Mouse (Mus musculus): Measurements from ENCODE around the gene Anapc16. TPM values are rescaled to one million over a fixed set of nuclear protein-coding genes. Genes with fewer than 3 reads are reported as not detected.

Gene Anapc16
- polyA plus RNA-seq (2015; fragmentation: Nextera tagmentation; extraction: Ambion mirVana) = 85.4 and 92.2 TPM in 2 replicates

DNA sequence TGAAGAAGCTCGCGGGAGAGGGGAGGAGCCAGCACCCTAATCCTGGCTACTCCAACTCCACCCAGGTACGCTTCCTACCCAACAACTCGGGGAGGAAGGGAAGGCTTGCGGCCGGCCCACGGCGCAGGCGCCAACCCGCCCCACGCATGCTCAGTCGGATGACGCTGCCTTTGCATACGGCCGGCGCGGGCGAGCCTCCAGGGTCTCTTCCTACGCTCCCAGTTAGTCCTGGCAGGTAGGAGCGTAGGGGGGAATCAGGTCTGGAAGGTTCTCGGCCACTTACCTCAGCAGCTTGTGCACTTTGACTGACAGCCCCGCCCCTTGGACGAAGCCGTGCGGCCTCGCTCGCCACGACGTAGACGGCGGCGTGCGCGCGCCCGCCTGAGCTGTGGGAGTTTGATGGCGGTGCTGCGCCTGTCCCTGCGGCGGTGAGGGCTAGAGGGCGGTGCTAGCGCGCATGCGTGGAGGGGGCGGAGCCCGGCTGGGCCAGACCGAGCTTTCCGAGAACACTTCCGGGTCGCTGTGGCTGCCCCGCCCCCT, at the start of gene Anapc16, which contains the start of gene Ascc1:
Gene Anapc16 (minus strand): TSS at position 463 of the 540 bp plus-strand sequence.
Gene Ascc1 (plus strand): TSS at position 133 of the 540 bp plus-strand sequence.
- H3K4me1 ChIP-seq (replicated peaks) = peaks cover 19% of the 10 kb centered on the region
- H3K36me3 ChIP-seq = peaks cover 5% of the 10 kb centered on the region; the same call in 1 of the 2 replicates
- peak within 1 kb of the TSS; percentile 77 for H3K4me3 ChIP-seq
- peak within 1 kb of the TSS; percentile 80 for H3K4me2 ChIP-seq
- H3K27ac ChIP-seq = peak within 1 kb of the TSS; percentile 98
- H3K27me3 ChIP-seq = no peaks in the 10 kb centered on the region
- peak within 1 kb of the TSS; percentile 78 for H3K9ac ChIP-seq
- H3K9me3 ChIP-seq (replicated peaks) = no peaks in the 10 kb centered on the region
- peak; percentile 98 for ATAC-seq (replicated peaks; ENCODE audit: insufficient number of reproducible peaks, insufficient read depth, low FRiP score, low read depth)
- under 1% methylated on average over 50 of the region's 51 CpGs for WGBS

DNA sequence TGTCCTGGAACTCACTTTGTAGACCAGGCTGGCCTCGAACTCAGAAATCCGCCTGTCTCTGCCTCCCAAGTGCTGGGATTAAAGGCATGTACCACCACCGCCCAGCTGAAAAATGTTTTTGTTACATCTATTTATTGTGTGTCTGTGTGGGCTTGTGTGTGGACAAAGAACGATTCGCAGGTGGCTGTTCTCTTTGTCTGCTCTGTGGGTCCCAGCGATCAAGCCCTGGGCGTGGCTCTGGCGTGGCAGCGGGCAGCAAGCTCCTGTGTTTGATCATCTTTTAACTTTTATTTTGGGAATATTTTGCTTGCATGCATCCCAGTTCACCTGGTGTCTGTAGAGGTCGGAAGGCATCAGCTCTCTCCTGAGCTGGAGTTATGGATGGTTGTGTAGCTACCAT, 47.6 kb upstream of the Anapc16 start:
- Histone ChIP-seq H3K27me3 (no peaks in the 10 kb centered on the region), H3K9ac (no peak overlapping the region), H3K27ac (no peak overlapping the region), H3K36me3 (peaks cover 11% of the 10 kb centered on the region; the same call in 1 of the 2 replicates), H3K4me2 (no peak overlapping the region), H3K9me3 (replicated peaks) (0 out of 2 replicates have a peak, but pooled peaks cover 3% of the 10 kb centered on the region), H3K4me3 (no peak overlapping the region), H3K4me1 (replicated peaks) (no peaks in the 10 kb centered on the region)
- ATAC-seq (replicated peaks; ENCODE audit: insufficient number of reproducible peaks, insufficient read depth, low FRiP score, low read depth) = no peak
- WGBS = 92% methylated on average over 10 of the region's 10 CpGs

GRCm38 (mm10) chr10:60046696-60047095, 43.8 kb upstream of the Anapc16 start:
- H3K36me3 ChIP-seq = peaks cover 11% of the 10 kb centered on the region; the same call in 1 of the 2 replicates
- H3K9me3 ChIP-seq (replicated peaks) = 0 out of 2 replicates have a peak, but pooled peaks cover 3% of the 10 kb centered on the region
- H3K9ac ChIP-seq = no peak overlapping the region
- H3K4me1 ChIP-seq (replicated peaks) = no peaks in the 10 kb centered on the region
- no peak overlapping the region for H3K27ac ChIP-seq
- WGBS = 62% methylated on average over 5 of the region's 5 CpGs
- no peaks in the 10 kb centered on the region for H3K27me3 ChIP-seq
- no peak for ATAC-seq (replicated peaks; ENCODE audit: insufficient number of reproducible peaks, insufficient read depth, low FRiP score, low read depth)
- H3K4me2 ChIP-seq = no peak overlapping the region
- H3K4me3 ChIP-seq = no peak overlapping the region

DNA sequence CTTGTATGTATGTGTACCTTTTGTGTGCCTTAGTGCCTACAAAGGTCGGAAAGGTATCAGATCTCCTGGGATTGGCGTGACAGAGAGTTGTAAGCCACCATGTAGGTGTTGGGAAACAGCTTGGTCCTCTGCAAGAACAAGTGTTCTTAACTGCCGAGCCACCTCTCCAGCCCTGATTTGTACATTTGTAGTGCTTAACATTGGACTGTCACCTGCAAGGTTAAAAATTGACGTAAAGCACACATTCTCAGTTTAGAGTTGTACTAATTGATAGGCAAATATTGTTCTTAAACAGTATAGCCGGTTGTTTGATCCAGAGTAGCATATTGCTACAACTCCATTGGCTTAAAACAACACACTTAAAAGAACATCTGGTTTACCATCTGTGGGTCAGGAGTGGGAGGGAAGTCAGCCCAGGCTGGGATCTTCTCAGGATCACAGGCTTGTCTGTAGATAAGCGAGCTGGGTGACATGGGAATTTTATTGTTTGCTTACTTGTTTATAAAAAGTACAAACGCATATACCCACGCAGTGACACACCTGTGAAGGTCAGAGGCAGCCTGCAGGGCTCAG, 39.5 kb upstream of the Anapc16 start:
- ATAC-seq (replicated peaks; ENCODE audit: insufficient number of reproducible peaks, insufficient read depth, low FRiP score, low read depth) = no peak
- 78% methylated on average over 8 of the region's 8 CpGs for WGBS
- no peaks in the 10 kb centered on the region for H3K27me3 ChIP-seq
- no peaks in the 10 kb centered on the region for H3K36me3 ChIP-seq
- H3K9ac ChIP-seq = no peak overlapping the region
- H3K9me3 ChIP-seq (replicated peaks) = no peaks in the 10 kb centered on the region
- H3K4me3 ChIP-seq = no peak overlapping the region
- no peaks in the 10 kb centered on the region for H3K4me1 ChIP-seq (replicated peaks)
- no peak overlapping the region for H3K27ac ChIP-seq
- H3K4me2 ChIP-seq = no peak overlapping the region

DNA sequence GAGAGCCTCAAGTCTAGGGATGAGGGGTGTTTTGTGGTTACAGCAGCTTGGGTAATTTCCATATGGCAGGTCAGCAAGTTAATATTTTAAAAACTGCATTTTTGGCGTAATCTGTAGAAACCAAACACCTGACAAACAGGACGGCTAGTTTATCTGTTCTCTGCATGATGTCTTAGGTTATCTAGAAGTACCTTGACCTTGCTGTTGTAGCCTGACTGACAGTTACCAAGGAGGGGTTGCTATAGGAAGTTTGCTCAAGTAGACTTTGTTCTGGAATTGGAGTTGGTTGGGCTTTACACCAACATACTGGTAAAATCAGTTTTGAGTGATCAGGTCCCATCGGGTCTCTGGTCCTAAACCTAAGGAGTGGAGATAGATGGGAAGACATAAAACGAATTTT, 32.8 kb upstream of the Anapc16 start:
- WGBS = 60% methylated on average over 4 of the region's 4 CpGs
- H3K36me3 ChIP-seq = no peaks in the 10 kb centered on the region
- H3K4me2 ChIP-seq = no peak overlapping the region
- no peak overlapping the region for H3K4me3 ChIP-seq
- no peaks in the 10 kb centered on the region for H3K27me3 ChIP-seq
- ATAC-seq (replicated peaks; ENCODE audit: insufficient number of reproducible peaks, insufficient read depth, low FRiP score, low read depth) = no peak
- no peaks in the 10 kb centered on the region for H3K9me3 ChIP-seq (replicated peaks)
- no peak overlapping the region for H3K27ac ChIP-seq
- no peak overlapping the region for H3K9ac ChIP-seq
- H3K4me1 ChIP-seq (replicated peaks) = peaks cover 15% of the 10 kb centered on the region

DNA sequence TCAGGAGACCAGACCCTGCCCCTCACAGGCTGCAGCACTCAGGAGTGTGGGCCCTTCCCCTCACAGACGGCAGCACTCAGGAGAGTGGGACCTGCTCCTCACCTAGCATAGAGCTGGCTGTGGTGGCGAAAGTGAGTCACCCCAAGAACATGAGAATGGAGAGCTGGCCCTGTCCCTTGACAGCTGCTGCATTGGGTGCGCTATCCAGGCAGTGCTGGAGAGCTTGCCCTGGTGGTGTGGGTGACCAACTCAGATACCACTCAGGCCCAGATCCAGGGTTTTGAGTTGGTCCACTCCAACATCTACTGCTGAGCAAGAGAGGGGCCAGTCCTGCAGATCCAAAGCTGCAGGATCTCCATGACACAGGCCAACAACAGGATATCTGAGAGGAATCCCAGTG, 31.7 kb upstream of the Anapc16 start:
- no peaks in the 10 kb centered on the region for H3K9me3 ChIP-seq (replicated peaks)
- no peaks in the 10 kb centered on the region for H3K27me3 ChIP-seq
- H3K36me3 ChIP-seq = no peaks in the 10 kb centered on the region
- H3K4me3 ChIP-seq = no peak overlapping the region
- H3K4me1 ChIP-seq (replicated peaks) = peaks cover 15% of the 10 kb centered on the region
- no peak for ATAC-seq (replicated peaks; ENCODE audit: insufficient number of reproducible peaks, insufficient read depth, low FRiP score, low read depth)
- no peak overlapping the region for H3K9ac ChIP-seq
- WGBS = 69% methylated on average over 3 of the region's 3 CpGs
- H3K27ac ChIP-seq = no peak overlapping the region
- H3K4me2 ChIP-seq = no peak overlapping the region

DNA sequence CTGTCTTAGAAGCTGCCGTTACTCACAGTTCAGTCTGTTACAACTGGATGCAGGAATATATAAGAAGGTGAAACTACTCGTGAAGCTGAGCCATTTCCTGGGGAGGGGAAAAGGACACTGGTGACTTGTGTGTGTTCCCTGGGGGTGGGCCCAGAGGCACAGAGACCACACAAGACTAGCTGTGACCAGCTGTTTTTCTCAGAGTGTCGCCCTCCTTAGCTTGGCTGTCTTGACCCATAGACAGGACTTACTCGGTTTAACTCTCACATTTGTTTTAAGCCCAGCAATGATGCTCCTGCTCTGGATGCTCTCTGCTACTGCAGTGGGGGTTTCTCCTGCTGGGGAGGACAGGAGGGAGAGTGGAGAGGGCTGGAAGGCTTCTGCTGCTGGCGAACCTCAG, 30.1 kb upstream of the Anapc16 start:
- H3K27me3 ChIP-seq = no peaks in the 10 kb centered on the region
- no peak overlapping the region for H3K27ac ChIP-seq
- no peak overlapping the region for H3K9ac ChIP-seq
- 48% methylated on average over 5 of the region's 5 CpGs for WGBS
- H3K4me2 ChIP-seq = no peak overlapping the region
- H3K9me3 ChIP-seq (replicated peaks) = no peaks in the 10 kb centered on the region
- no peak overlapping the region for H3K4me3 ChIP-seq
- no peaks in the 10 kb centered on the region for H3K36me3 ChIP-seq
- no peak for ATAC-seq (replicated peaks; ENCODE audit: insufficient number of reproducible peaks, insufficient read depth, low FRiP score, low read depth)
- peaks cover 15% of the 10 kb centered on the region for H3K4me1 ChIP-seq (replicated peaks)

DNA sequence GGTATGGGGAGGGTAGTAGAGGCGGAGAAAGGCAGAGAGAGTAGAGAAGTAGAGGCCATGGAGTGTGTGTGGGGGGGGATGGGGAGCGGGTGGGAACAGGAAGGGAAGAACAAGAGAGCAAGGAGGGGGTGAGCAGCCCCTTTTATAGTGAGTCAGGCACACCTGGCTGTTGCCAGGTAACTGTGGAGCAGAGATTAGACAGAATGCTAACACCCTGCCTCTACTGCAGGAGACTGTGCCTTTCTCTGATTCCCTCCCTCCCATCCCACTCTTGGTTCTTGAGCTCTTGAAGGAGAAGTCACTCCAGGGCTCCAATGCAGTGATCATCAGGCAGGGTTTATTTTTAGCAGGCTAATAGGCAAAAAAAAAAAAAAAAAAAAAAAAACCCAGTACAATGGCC, 29.7 kb upstream of the Anapc16 start:
- Histone ChIP-seq H3K27me3 (no peaks in the 10 kb centered on the region), H3K27ac (no peak overlapping the region), H3K9ac (no peak overlapping the region), H3K4me1 (replicated peaks) (peaks cover 15% of the 10 kb centered on the region), H3K9me3 (replicated peaks) (no peaks in the 10 kb centered on the region), H3K36me3 (no peaks in the 10 kb centered on the region), H3K4me2 (no peak overlapping the region), H3K4me3 (no peak overlapping the region)
- 44% methylated on average over 2 of the region's 2 CpGs for WGBS
- ATAC-seq (replicated peaks; ENCODE audit: insufficient number of reproducible peaks, insufficient read depth, low FRiP score, low read depth) = no peak

DNA sequence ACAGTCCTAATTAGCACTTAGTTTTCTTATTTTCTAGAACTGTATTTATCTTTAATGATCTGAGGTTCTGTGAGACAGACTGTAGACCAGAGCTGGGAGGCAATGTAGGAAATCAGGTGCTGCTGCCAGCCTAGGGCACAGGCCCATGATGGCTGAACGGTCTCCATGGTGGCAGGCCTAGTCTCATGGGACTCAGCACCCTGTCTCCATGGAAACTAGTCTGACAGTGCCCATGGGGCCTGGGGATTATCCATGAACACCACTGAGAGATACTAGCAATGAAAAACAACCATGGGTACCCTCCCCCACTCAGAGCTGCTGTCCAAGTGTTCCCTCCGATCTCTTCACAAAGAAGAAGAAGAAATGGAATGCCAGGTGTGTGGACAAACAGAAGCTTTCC, 29.1 kb upstream of the Anapc16 start:
- Histone ChIP-seq H3K4me1 (replicated peaks) (peaks cover 15% of the 10 kb centered on the region), H3K27me3 (no peaks in the 10 kb centered on the region), H3K9ac (no peak overlapping the region), H3K9me3 (replicated peaks) (no peaks in the 10 kb centered on the region), H3K36me3 (no peaks in the 10 kb centered on the region), H3K4me2 (no peak overlapping the region), H3K4me3 (no peak overlapping the region), H3K27ac (no peak overlapping the region)
- no peak for ATAC-seq (replicated peaks; ENCODE audit: insufficient number of reproducible peaks, insufficient read depth, low FRiP score, low read depth)
- 50% methylated on average over 2 of the region's 2 CpGs for WGBS

GRCm38 (mm10) chr10:60031562-60031961, 28.6 kb upstream of the Anapc16 start:
- peaks cover 15% of the 10 kb centered on the region for H3K4me1 ChIP-seq (replicated peaks)
- no peak overlapping the region for H3K4me2 ChIP-seq
- H3K4me3 ChIP-seq = no peak overlapping the region
- H3K27me3 ChIP-seq = no peaks in the 10 kb centered on the region
- no peaks in the 10 kb centered on the region for H3K9me3 ChIP-seq (replicated peaks)
- no peak overlapping the region for H3K9ac ChIP-seq
- no peak overlapping the region for H3K27ac ChIP-seq
- no peaks in the 10 kb centered on the region for H3K36me3 ChIP-seq
- WGBS = 76% methylated on average over 8 of the region's 8 CpGs
- no peak for ATAC-seq (replicated peaks; ENCODE audit: insufficient number of reproducible peaks, insufficient read depth, low FRiP score, low read depth)

DNA sequence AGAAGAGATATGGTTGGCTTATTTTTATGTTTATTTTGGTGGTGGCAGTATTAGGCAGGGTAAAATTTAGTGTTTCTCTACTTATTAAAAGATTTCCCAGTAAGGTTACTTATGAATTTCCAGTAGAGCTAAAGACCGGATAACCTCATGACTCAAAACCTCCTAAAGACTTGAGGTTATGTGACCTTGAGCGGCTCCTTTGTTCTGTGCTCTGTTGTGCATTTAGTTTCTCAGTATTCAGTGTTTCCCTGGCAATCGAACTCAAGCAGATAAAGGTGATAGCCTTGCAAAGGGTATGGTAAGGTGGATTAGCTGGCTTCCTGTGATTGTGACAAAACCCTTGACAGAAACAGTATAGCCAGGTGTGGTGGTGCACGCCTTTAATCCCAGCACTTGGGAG, 26.5 kb upstream of the Anapc16 start:
- WGBS = 92% methylated on average over 4 of the region's 4 CpGs
- no peaks in the 10 kb centered on the region for H3K27me3 ChIP-seq
- no peak overlapping the region for H3K4me3 ChIP-seq
- no peak overlapping the region for H3K4me2 ChIP-seq
- ATAC-seq (replicated peaks; ENCODE audit: insufficient number of reproducible peaks, insufficient read depth, low FRiP score, low read depth) = no peak
- H3K9ac ChIP-seq = no peak overlapping the region
- H3K9me3 ChIP-seq (replicated peaks) = no peaks in the 10 kb centered on the region
- H3K36me3 ChIP-seq = no peaks in the 10 kb centered on the region
- H3K27ac ChIP-seq = no peak overlapping the region
- peaks cover 17% of the 10 kb centered on the region for H3K4me1 ChIP-seq (replicated peaks)

- H3K36me3 ChIP-seq = no peaks in the 10 kb centered on the region
- no peaks in the 10 kb centered on the region for H3K9me3 ChIP-seq (replicated peaks)
- H3K27me3 ChIP-seq = no peaks in the 10 kb centered on the region
- no peak overlapping the region for H3K9ac ChIP-seq
- WGBS = 76% methylated on average over 7 of the region's 7 CpGs
- H3K4me2 ChIP-seq = no peak overlapping the region
- no peak overlapping the region for H3K4me3 ChIP-seq
- ATAC-seq (replicated peaks; ENCODE audit: insufficient number of reproducible peaks, insufficient read depth, low FRiP score, low read depth) = no peak
- peaks cover 17% of the 10 kb centered on the region for H3K4me1 ChIP-seq (replicated peaks)
- no peak overlapping the region for H3K27ac ChIP-seq
Measured at GRCm38 (mm10) chr10:60028979-60029378, 26.0 kb upstream of the Anapc16 start.

Data from heart, embryonic 15.5 days (tissue).